21 mouse cellular contexts compared by ENCODE assay signal in genomic region chr3:130305686-130306085, GRCm38 (mm10).
A peak's percentile ranks its signal among the peaks of the same experiment; 100 is the strongest.
DNase-seq lines count a peak whose midpoint lies in the region; ATAC-seq and TF ChIP-seq lines count a peak whose summit lies in the region.
"Had no signal": no experiment of that assay in that cellular context is flagged by ENCODE, and none has a peak within 500 bp of the region (broad histone marks: within the 10 kb centered on the region; RNA-seq: fewer than 3 reads in every experiment).

No protein-coding gene starts in this region.

- peak; percentile 16 for DNase-seq in hindbrain, embryonic 10.5 days (ENCODE audit: low spot score)
- DNase-seq in hindbrain, embryonic 14.5 days (ENCODE audit: low spot score) = no peak
- peak; percentile 51 for DNase-seq in embryo, embryonic 10.5 days (ENCODE audit: low spot score)
- no peak for DNase-seq in limb, embryonic 10.5 days (ENCODE audit: low spot score)
- peak; percentile 24 for DNase-seq in liver, postnatal 0 days
- no peak for DNase-seq in right cerebral cortex, adult 18-20 months
- no peak for DNase-seq in stomach, postnatal 0 days (ENCODE audit: low spot score)
- DNase-seq: cerebellum, adult 11 months; cerebellum, postnatal 25 days; gastrocnemius, postnatal 25 days; lung, postnatal 4 days; thymus, postnatal 14 days had no signal

- TF ChIP-seq CTCF in liver, postnatal 0 days (IDR thresholded peaks at IDR 0.05; ENCODE audit: low read depth) = no peak
- TF ChIP-seq CTCF in stomach, postnatal 0 days (IDR thresholded peaks at IDR 0.05; ENCODE audit: low read depth) = no peak

- H3K4me2 ChIP-seq in hindbrain, embryonic 14.5 days (replicated peaks) = no peak overlapping the region
- no peak overlapping the region for H3K4me2 ChIP-seq in liver, postnatal 0 days (ENCODE audit: low read depth, low read length)
- H3K4me2 ChIP-seq in stomach, postnatal 0 days (replicated peaks; ENCODE audit: low read depth) = no peak overlapping the region
- H3K4me2 ChIP-seq: embryonic facial prominence, embryonic 12.5 days; hindbrain, embryonic 13.5 days; intestine, embryonic 15.5 days; kidney, embryonic 15.5 days; limb, embryonic 13.5 days; lung, embryonic 15.5 days had no signal

- no peak for TF ChIP-seq EP300 in liver, postnatal 0 days (IDR thresholded peaks at IDR 0.05; ENCODE audit: low read depth)
- TF ChIP-seq EP300 in stomach, postnatal 0 days (optimal IDR thresholded peaks at IDR 0.05) = no peak

- no peak overlapping the region for H3K27ac ChIP-seq in hindbrain, embryonic 10.5 days
- no peak overlapping the region for H3K27ac ChIP-seq in hindbrain, embryonic 14.5 days
- 0 out of 2 replicates have a peak overlapping the region, but pooled peaks have one; percentile 48 for H3K27ac ChIP-seq in limb, embryonic 10.5 days
- no peak overlapping the region for H3K27ac ChIP-seq in liver, postnatal 0 days (ENCODE audit: low read depth)
- no peak overlapping the region for H3K27ac ChIP-seq in stomach, postnatal 0 days (replicated peaks)
- H3K27ac ChIP-seq: embryonic facial prominence, embryonic 12.5 days; hindbrain, embryonic 13.5 days; intestine, embryonic 15.5 days; kidney, embryonic 15.5 days; limb, embryonic 13.5 days; lung, embryonic 15.5 days had no signal

- no peak overlapping the region for H3K9ac ChIP-seq in hindbrain, embryonic 14.5 days
- H3K9ac ChIP-seq in liver, postnatal 0 days (replicated peaks) = no peak overlapping the region; the same call in 1 of the 2 replicates
- no peak overlapping the region for H3K9ac ChIP-seq in stomach, postnatal 0 days (ENCODE audit: low read length)
- H3K9ac ChIP-seq: embryonic facial prominence, embryonic 12.5 days; hindbrain, embryonic 13.5 days; intestine, embryonic 15.5 days; kidney, embryonic 15.5 days; limb, embryonic 13.5 days; lung, embryonic 15.5 days had no signal

- H3K4me1 ChIP-seq in hindbrain, embryonic 10.5 days (replicated peaks) = peaks cover 16% of the 10 kb centered on the region; the same call in 1 of the 2 replicates
- peaks cover 15% of the 10 kb centered on the region; the same call in 1 of the 2 replicates for H3K4me1 ChIP-seq in hindbrain, embryonic 14.5 days (replicated peaks; ENCODE audit: control insufficient read depth, insufficient read depth, low read length)
- H3K4me1 ChIP-seq in limb, embryonic 10.5 days = peaks cover 57% of the 10 kb centered on the region
- H3K4me1 ChIP-seq in liver, postnatal 0 days (ENCODE audit: insufficient read depth) = no peaks in the 10 kb centered on the region
- no peaks in the 10 kb centered on the region for H3K4me1 ChIP-seq in stomach, postnatal 0 days (replicated peaks; ENCODE audit: control insufficient read depth, insufficient read depth)
- H3K4me1 ChIP-seq: intestine, embryonic 15.5 days had no signal

- WGBS in hindbrain, embryonic 10.5 days = 68% methylated on average over 9 of the region's 9 CpGs
- 81% methylated on average over 9 of the region's 9 CpGs for WGBS in hindbrain, embryonic 14.5 days
- 74% methylated on average over 9 of the region's 9 CpGs for WGBS in limb, embryonic 10.5 days
- 54% methylated on average over 9 of the region's 9 CpGs for WGBS in liver, postnatal 0 days (ENCODE audit: insufficient replicate concordance)
- 79% methylated on average over 9 of the region's 9 CpGs for WGBS in stomach, postnatal 0 days

- H3K4me3 ChIP-seq in hindbrain, embryonic 10.5 days = no peak overlapping the region
- no peak overlapping the region for H3K4me3 ChIP-seq in hindbrain, embryonic 14.5 days (replicated peaks; ENCODE audit: low read length)
- no peak overlapping the region for H3K4me3 ChIP-seq in limb, embryonic 10.5 days
- H3K4me3 ChIP-seq in liver, postnatal 0 days (ENCODE audit: low read depth, low read length) = no peak overlapping the region
- H3K4me3 ChIP-seq in stomach, postnatal 0 days (ENCODE audit: low read depth, low read length) = no peak overlapping the region
- H3K4me3 ChIP-seq: embryonic facial prominence, embryonic 12.5 days; erythroblast, embryonic 14.5 days; hindbrain, embryonic 13.5 days; intestine, embryonic 15.5 days; kidney, embryonic 15.5 days; limb, embryonic 13.5 days; lung, embryonic 15.5 days had no signal

- no peaks in the 10 kb centered on the region for H3K27me3 ChIP-seq in hindbrain, embryonic 10.5 days (ENCODE audit: insufficient read depth, poor library complexity, severe bottlenecking)
- no peaks in the 10 kb centered on the region for H3K27me3 ChIP-seq in hindbrain, embryonic 14.5 days (ENCODE audit: control insufficient read depth, insufficient read depth, low read length)
- no peaks in the 10 kb centered on the region for H3K27me3 ChIP-seq in limb, embryonic 10.5 days (ENCODE audit: low read depth, poor library complexity, severe bottlenecking)
- H3K27me3 ChIP-seq in liver, postnatal 0 days (ENCODE audit: insufficient read depth, low read length) = no peaks in the 10 kb centered on the region
- H3K27me3 ChIP-seq in stomach, postnatal 0 days (ENCODE audit: control insufficient read depth, insufficient read depth, low read length) = no peaks in the 10 kb centered on the region
- H3K27me3 ChIP-seq: hindbrain, embryonic 13.5 days; intestine, embryonic 15.5 days; limb, embryonic 13.5 days; lung, embryonic 15.5 days; Patski had no signal

- H3K36me3 ChIP-seq in hindbrain, embryonic 10.5 days = no peaks in the 10 kb centered on the region
- H3K36me3 ChIP-seq in hindbrain, embryonic 14.5 days (replicated peaks; ENCODE audit: control insufficient read depth, insufficient read depth) = no peaks in the 10 kb centered on the region
- no peaks in the 10 kb centered on the region for H3K36me3 ChIP-seq in limb, embryonic 10.5 days
- no peaks in the 10 kb centered on the region for H3K36me3 ChIP-seq in liver, postnatal 0 days (replicated peaks; ENCODE audit: insufficient read depth, low read length)
- H3K36me3 ChIP-seq in stomach, postnatal 0 days (ENCODE audit: control insufficient read depth, insufficient read depth, low read length) = no peaks in the 10 kb centered on the region
- H3K36me3 ChIP-seq: embryonic facial prominence, embryonic 12.5 days; hindbrain, embryonic 13.5 days; intestine, embryonic 15.5 days; kidney, embryonic 15.5 days; limb, embryonic 13.5 days; lung, embryonic 15.5 days had no signal

- H3K9me3 ChIP-seq in hindbrain, embryonic 10.5 days = no peaks in the 10 kb centered on the region
- H3K9me3 ChIP-seq in hindbrain, embryonic 14.5 days (ENCODE audit: control insufficient read depth, low read length) = no peaks in the 10 kb centered on the region
- no peaks in the 10 kb centered on the region for H3K9me3 ChIP-seq in limb, embryonic 10.5 days (replicated peaks)
- H3K9me3 ChIP-seq in liver, postnatal 0 days (ENCODE audit: low read length) = no peaks in the 10 kb centered on the region
- H3K9me3 ChIP-seq in stomach, postnatal 0 days (ENCODE audit: control insufficient read depth, low read length) = no peaks in the 10 kb centered on the region
- H3K9me3 ChIP-seq: embryonic facial prominence, embryonic 12.5 days; hindbrain, embryonic 13.5 days; intestine, embryonic 15.5 days; kidney, embryonic 15.5 days; limb, embryonic 13.5 days; lung, embryonic 15.5 days had no signal

- ATAC-seq in hindbrain, embryonic 14.5 days (ENCODE audit: low FRiP score) = no peak
- ATAC-seq in liver, postnatal 0 days = no peak
- no peak for ATAC-seq in stomach, postnatal 0 days (ENCODE audit: low FRiP score, low TSS enrichment)
- ATAC-seq: CD4-positive, CD25-positive, alpha-beta regulatory T cell, adult 4 months; intestine, embryonic 15.5 days; Patski had no signal

Comparison
In these comparisons a context has a peak if more than half of its experiments do, and no peak if none do; other contexts are left out.
1. DNase-seq: peak in hindbrain, embryonic 10.5 days (single experiment), embryo, embryonic 10.5 days (single experiment) and liver, postnatal 0 days (single experiment); none in hindbrain, embryonic 14.5 days (single experiment), limb, embryonic 10.5 days (single experiment), right cerebral cortex, adult 18-20 months (single experiment) and stomach, postnatal 0 days (single experiment).